Mouse (Mus musculus) spleen, adult 2 months (tissue): ENCODE data around the gene Slc25a38.

Source experiments
- CTCF ChIP-seq: fragments of 200-500 bp; IDR thresholded peaks from 2 replicates; pipeline ENCODE4 v1.5.1; 2011; ENCODE audit warnings: mild to moderate bottlenecking, inconsistent platforms; ENCODE audit not compliant: insufficient read depth, insufficient read length, insufficient replicate concordance; ENCODE audit errors: extremely low read depth
- POLR2A ChIP-seq: fragments of 200-500 bp; IDR thresholded peaks from 2 replicates; pipeline ENCODE4 v1.6.1; 2011; ENCODE audit warnings: low read depth, low read length, inconsistent platforms

GRCm38 (mm10) chr9:120132980-120133754, 23.0 kb downstream of the Slc25a38 start:
- TF ChIP-seq CTCF = no peak
- TF ChIP-seq POLR2A = no peak
